Comparison of ENCODE assay signal across 19 mouse cellular contexts in the genomic region with DNA sequence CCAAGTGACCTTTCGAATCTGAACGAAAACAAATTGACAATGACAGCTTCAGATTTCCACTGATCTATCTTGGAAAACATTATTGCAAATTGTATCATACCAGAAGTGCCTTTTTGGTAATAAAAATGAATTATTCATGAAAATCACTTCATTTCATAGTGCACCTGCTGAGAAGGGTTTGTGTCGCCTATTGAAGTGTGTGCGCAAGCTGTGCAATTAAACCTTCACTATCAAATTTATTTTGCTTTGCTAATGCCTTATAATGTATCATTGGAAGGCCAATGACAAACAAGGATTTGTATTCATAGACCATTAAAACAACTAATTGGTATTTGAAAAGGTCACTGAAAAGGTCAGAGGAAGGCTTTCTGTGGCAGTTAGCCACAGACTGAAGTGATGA.
"Had no signal": no experiment of that assay in that cellular context is flagged by ENCODE, and none has a peak within 500 bp of the region (broad histone marks: within the 10 kb centered on the region; RNA-seq: fewer than 3 reads in every experiment).

No protein-coding gene starts in this region.

- H3K4me1 ChIP-seq: kidney, embryonic 15.5 days; liver, embryonic 13.5 days had no signal

- DNase-seq: kidney, adult 11 months; kidney, adult 8-10 months; kidney, postnatal 10 days; kidney, postnatal 36 days; layer of hippocampus, postnatal 36 days; liver, embryonic 13.5 days; lung, adult 2 months; lung, postnatal 14 days; lung, postnatal 4 days; right cerebral cortex, adult 18-20 months; right cerebral cortex, postnatal 14 days; right cerebral cortex, postnatal 4 days; thymus, adult 2 months; thymus, postnatal 14 days; thymus, postnatal 4 days had no signal

- H3K27me3 ChIP-seq: kidney, embryonic 15.5 days; liver, embryonic 13.5 days had no signal

- H3K4me3 ChIP-seq: kidney, embryonic 15.5 days; left cerebral cortex, adult 2 months; liver, embryonic 13.5 days had no signal

- H3K9ac ChIP-seq: kidney, embryonic 15.5 days; liver, embryonic 13.5 days had no signal

- H3K36me3 ChIP-seq: kidney, embryonic 15.5 days; liver, embryonic 13.5 days had no signal

- H3K27ac ChIP-seq: kidney, embryonic 15.5 days; left cerebral cortex, adult 2 months; liver, embryonic 13.5 days; stomach, postnatal 0 days had no signal

- H3K4me2 ChIP-seq: kidney, embryonic 15.5 days; liver, embryonic 13.5 days; midbrain, embryonic 11.5 days had no signal

- H3K9me3 ChIP-seq: kidney, embryonic 15.5 days; liver, embryonic 13.5 days had no signal
